Mouse (Mus musculus) cortical plate, adult 2 months (tissue): ENCODE data around the gene Lrwd1. TPM values are rescaled to one million over a fixed set of nuclear protein-coding genes. Genes with fewer than 3 reads are reported as not detected.
"Not testable (repeated sequence)": the region's sequence is repeated elsewhere in the genome, so short reads cannot be mapped to it uniquely, and the experiment has no call there.

Experiments used
- H3K27ac ChIP-seq: fragments of 200-500 bp; 2 replicates; pipeline ENCODE4 v1.5.1; 2012; ENCODE audit warnings: low read length, control low read depth, inconsistent platforms; ENCODE audit not compliant: insufficient read depth
- H3K4me1 ChIP-seq: fragments of 200-500 bp; 2 replicates; pipeline ENCODE4 v1.6.1; 2011; ENCODE audit warnings: low read length; ENCODE audit not compliant: control insufficient read depth, insufficient read depth
- H3K4me3 ChIP-seq: fragments of 200-500 bp; 2 replicates; pipeline ENCODE4 v1.5.1; 2011; ENCODE audit warnings: mild to moderate bottlenecking, low read length, control low read depth; ENCODE audit not compliant: insufficient read depth
- CTCF ChIP-seq: fragments of 200-500 bp; IDR thresholded peaks from 2 replicates; pipeline ENCODE4 v1.5.1; 2011; ENCODE audit warnings: mild to moderate bottlenecking, control low read depth, low read length; ENCODE audit not compliant: insufficient read depth; ENCODE audit errors: extremely low read depth
- POLR2A ChIP-seq: fragments of 200-500 bp; IDR thresholded peaks from 2 replicates; pipeline ENCODE4 v1.6.1; 2011; ENCODE audit warnings: mild to moderate bottlenecking, low read length, control low read depth; ENCODE audit not compliant: insufficient read depth; ENCODE audit errors: extremely low read depth
- polyA plus RNA-seq: library from polyadenylated mRNA; depleted of rRNA; stranded (reverse); fragments of >200 nt; gene quantifications from 2 replicates; pipeline ENCODE4 v1.2.3, GENCODE M21; 2012

The Lrwd1 gene
- polyA plus RNA-seq, 1 experiment = 18.2 TPM

- H3K4me1 ChIP-seq = 0 out of 2 replicates have a peak, but pooled peaks cover 1% of the 10 kb centered on the region
- TF ChIP-seq POLR2A (no peak), CTCF (peak; percentile 59)
- no peak overlapping the region for H3K27ac ChIP-seq
- H3K4me3 ChIP-seq = no peak overlapping the region
Observed at GRCm38 (mm10) chr5:136137658-136138274, 1.9 kb upstream of the Lrwd1 start.

GRCm38 (mm10) chr5:136136292-136136990 lies 567 bp upstream of the Lrwd1 start:
- no peak for TF ChIP-seq CTCF
- no peak for TF ChIP-seq POLR2A
- Histone ChIP-seq H3K27ac (no peak overlapping the region), H3K4me3 (peak overlapping the region; percentile 59), H3K4me1 (0 out of 2 replicates have a peak, but pooled peaks cover 1% of the 10 kb centered on the region)

- H3K4me3 ChIP-seq = no peak overlapping the region
- no peak for TF ChIP-seq POLR2A
- TF ChIP-seq CTCF = no peak
- no peaks in the 10 kb centered on the region; the same call in 1 of the 2 replicates for H3K4me1 ChIP-seq
Observed at GRCm38 (mm10) chr5:136122165-136122564, 13.7 kb downstream of the Lrwd1 start.

GRCm38 (mm10) chr5:136116784-136117112 lies 19.1 kb downstream of the Lrwd1 start:
- H3K4me3 ChIP-seq = peak overlapping the region; percentile 61
- H3K27ac ChIP-seq = no peak overlapping the region
- no peak for TF ChIP-seq CTCF
- no peak for TF ChIP-seq POLR2A
- no peaks in the 10 kb centered on the region; the same call in 1 of the 2 replicates for H3K4me1 ChIP-seq

More at GRCm38 (mm10) chr5:136122165-136122564, 13.7 kb downstream of the Lrwd1 start:
- H3K27ac ChIP-seq = no peak overlapping the region

- Histone ChIP-seq H3K27ac (no peak within 1 kb of the TSS), H3K4me3 (peak within 1 kb of the TSS; percentile 61), H3K4me1 (no peaks in the 10 kb centered on the region; the same call in 1 of the 2 replicates)
- TF ChIP-seq POLR2A (peak; percentile 89), CTCF (peak; percentile 78)
Observed at GRCm38 (mm10) chr5:136115891-136116783, 19.7 kb downstream of the Lrwd1 start, which contains the start of gene Polr2j. Gene Polr2j, plus strand, starts transcription at chr5:136116631.

- H3K27ac ChIP-seq, H3K4me3 ChIP-seq, H3K4me1 ChIP-seq: not testable (repeated sequence)
Observed at GRCm38 (mm10) chr5:136113546-136113945, 22.3 kb downstream of the Lrwd1 start.

- TF ChIP-seq CTCF (no peak), POLR2A (no peak)
- H3K4me1 ChIP-seq = no peaks in the 10 kb centered on the region
- H3K4me3 ChIP-seq = no peak overlapping the region
- H3K27ac ChIP-seq = no peak overlapping the region
Observed at GRCm38 (mm10) chr5:136109042-136109441, 26.8 kb downstream of the Lrwd1 start.

- H3K27ac ChIP-seq = no peak overlapping the region
- no peaks in the 10 kb centered on the region for H3K4me1 ChIP-seq
- no peak overlapping the region for H3K4me3 ChIP-seq
- no peak for TF ChIP-seq POLR2A
- TF ChIP-seq CTCF = no peak
Observed at GRCm38 (mm10) chr5:136108486-136108885, 27.4 kb downstream of the Lrwd1 start.

GRCm38 (mm10) chr5:136104511-136104910 lies 31.4 kb downstream of the Lrwd1 start:
- TF ChIP-seq POLR2A (no peak), CTCF (peak; percentile 15; the same call in 1 of the 2 replicates)
- no peak overlapping the region for H3K27ac ChIP-seq
- no peak overlapping the region for H3K4me3 ChIP-seq
- H3K4me1 ChIP-seq = no peaks in the 10 kb centered on the region
